Mouse (Mus musculus) myocyte (in vitro differentiated cells): ENCODE measurements around the gene Eme2. TPM values are rescaled to one million over a fixed set of nuclear protein-coding genes. Genes with fewer than 3 reads are reported as not detected.

Experiments used
- H3K27me3 ChIP-seq: one replicate; pipeline ENCODE4 v1.6.1; 2011; ENCODE audit not compliant: control insufficient read depth, insufficient read depth, insufficient read length
- H3K36me3 ChIP-seq: one replicate; pipeline ENCODE4 v1.6.1; 2011; ENCODE audit not compliant: control insufficient read depth, insufficient read depth
- H3K4me2 ChIP-seq: one replicate; pipeline ENCODE4 v1.6.1; 2011; ENCODE audit warnings: low read depth, control low read depth
- H3K4me3 ChIP-seq: one replicate; pipeline ENCODE4 v1.5.1; 2011; ENCODE audit warnings: mild to moderate bottlenecking, control low read depth, moderate library complexity
- H3K79me2 ChIP-seq: one replicate; pipeline ENCODE4 v1.6.1; 2011; ENCODE audit not compliant: control insufficient read depth, insufficient read depth
- H3ac ChIP-seq: one replicate; pipeline ENCODE4 v1.6.1; 2011; ENCODE audit not compliant: control insufficient read depth, insufficient read length
- CEBPB ChIP-seq: IDR thresholded peaks from 2 replicates; pipeline ENCODE4 v1.6.1; 2011; ENCODE audit warnings: mild to moderate bottlenecking, moderate library complexity; ENCODE audit not compliant: poor library complexity, insufficient read depth, severe bottlenecking
- E2F4 ChIP-seq: IDR thresholded peaks from one replicate; pipeline ENCODE4 v1.6.1; 2011; ENCODE audit warnings: mild to moderate bottlenecking, control low read depth, moderate library complexity; ENCODE audit not compliant: insufficient read depth
- MAX ChIP-seq: IDR thresholded peaks from one replicate; pipeline ENCODE4 v1.6.1; 2011; ENCODE audit warnings: low read depth, mild to moderate bottlenecking, control low read depth
- MYOD1 ChIP-seq, 3 experiments: IDR thresholded peaks; one replicate each; pipeline ENCODE4 v1.6.1; 2011; ENCODE audit warnings: control low read depth in 2 of 3, low read depth in 2 of 3, mild to moderate bottlenecking in 2 of 3, moderate library complexity in 1 of 3; ENCODE audit not compliant: insufficient read length in 2 of 3, control insufficient read depth in 1 of 3
- MYOG ChIP-seq, 3 experiments: IDR thresholded peaks; one replicate each; pipeline ENCODE4 v1.6.1; 2011; ENCODE audit warnings: control low read depth in 2 of 3, low read depth in 2 of 3, mild to moderate bottlenecking in 2 of 3; ENCODE audit not compliant: insufficient read length in 2 of 3, control insufficient read depth in 1 of 3, insufficient read depth in 1 of 3
- POLR2A ChIP-seq: IDR thresholded peaks from one replicate; pipeline ENCODE4 v1.6.1; 2011; ENCODE audit warnings: low read depth, mild to moderate bottlenecking, control low read depth, moderate library complexity; ENCODE audit not compliant: insufficient read length
- POLR2AphosphoS2 ChIP-seq: IDR thresholded peaks from one replicate; pipeline ENCODE4 v1.6.1; 2011; ENCODE audit warnings: low read depth, control low read depth; ENCODE audit not compliant: insufficient read length
- REST ChIP-seq: IDR thresholded peaks from one replicate; pipeline ENCODE4 v1.6.1; 2011; ENCODE audit warnings: mild to moderate bottlenecking, control low read depth, moderate library complexity; ENCODE audit not compliant: insufficient read depth, insufficient read length
- SRF ChIP-seq: IDR thresholded peaks from one replicate; pipeline ENCODE4 v1.6.1; 2011; ENCODE audit warnings: low read depth; ENCODE audit not compliant: control insufficient read depth, insufficient read length
- TCF12 ChIP-seq: IDR thresholded peaks from one replicate; pipeline ENCODE4 v1.6.1; 2011; ENCODE audit warnings: mild to moderate bottlenecking, control low read depth; ENCODE audit not compliant: poor library complexity, insufficient read depth, severe bottlenecking
- TCF3 ChIP-seq: IDR thresholded peaks from one replicate; pipeline ENCODE4 v1.6.1; 2011; ENCODE audit warnings: low read depth, control low read depth; ENCODE audit not compliant: insufficient read length
- USF1 ChIP-seq: IDR thresholded peaks from one replicate; pipeline ENCODE4 v1.6.1; 2011; ENCODE audit warnings: low read depth, mild to moderate bottlenecking, control low read depth, moderate library complexity
- polyA plus RNA-seq: library from polyadenylated mRNA; unstranded; fragments of >200 nt; fragmentation: generic; extraction: Trizol; gene quantifications from one replicate; pipeline ENCODE4 v1.2.1, GENCODE M21; 2012; ENCODE audit warnings: missing spikeins

The Eme2 gene
- polyA plus RNA-seq, 1 experiment = 12.5 TPM

DNA sequence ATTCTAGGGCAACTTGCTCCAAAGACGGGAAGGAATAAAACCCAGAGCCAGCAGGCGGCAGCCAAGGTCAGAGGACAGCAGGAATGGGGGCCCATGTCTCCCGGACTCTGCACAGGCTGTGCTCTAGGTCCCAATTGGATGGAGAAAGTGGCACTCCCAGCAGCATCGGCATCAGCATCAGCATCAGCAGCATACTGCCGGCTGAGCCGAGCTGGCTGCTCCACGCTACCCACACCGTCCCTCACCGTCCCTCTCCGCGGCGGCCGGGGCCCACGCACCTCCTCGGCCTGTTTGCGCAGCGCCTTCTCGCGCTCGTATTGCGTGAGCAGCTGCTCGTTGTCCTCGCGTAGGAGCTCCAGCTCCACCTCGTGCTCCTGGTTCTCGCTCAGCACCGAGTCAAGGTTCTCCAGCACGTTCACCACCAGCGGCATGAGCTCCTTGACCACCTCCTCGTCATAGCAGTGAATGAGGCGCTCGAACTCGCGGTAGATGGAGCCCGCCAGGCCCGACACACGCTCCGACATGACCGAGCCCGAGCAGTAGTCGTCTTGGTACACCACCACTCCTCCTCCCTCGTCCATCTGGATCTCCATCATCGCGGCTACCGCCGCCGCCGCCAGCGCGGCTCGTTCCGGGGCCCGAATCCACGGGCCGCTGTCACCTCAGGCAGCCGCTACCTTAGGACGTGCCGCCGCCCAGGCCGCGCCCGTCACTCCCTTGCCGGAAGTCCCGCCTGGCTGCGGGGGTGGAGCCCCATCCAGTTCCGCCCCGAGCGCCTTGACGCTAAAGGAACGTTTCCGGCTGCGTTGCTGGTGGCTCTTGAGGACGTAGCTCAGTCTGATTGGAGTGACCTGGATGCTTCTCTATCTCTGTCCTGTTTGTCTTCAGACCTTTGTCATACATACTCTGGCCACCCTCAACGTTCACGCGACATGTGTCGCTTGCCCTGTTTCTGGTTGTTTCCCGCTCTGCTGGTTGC is 41.7 kb upstream of the Eme2 start, which contains the start of gene Mapk8ip3:
Gene Mapk8ip3, minus strand, starts transcription at position 719 of the 979 bp plus-strand sequence.
- peak within 1 kb of the TSS; percentile 89 for H3K4me3 ChIP-seq
- H3K4me2 ChIP-seq = peak within 1 kb of the TSS; percentile 93
- H3K27me3 ChIP-seq = no peaks in the 10 kb centered on the region
- peak; percentile 82 for TF ChIP-seq POLR2A
- TF ChIP-seq MYOG (IDR thresholded peaks at IDR 0.05; ENCODE audit: control insufficient read depth in 1 of 3, insufficient read depth in 1 of 3, insufficient read length in 2 of 3, low read depth in 2 of 3) = peak in 1 of 3 experiments; percentile 17
- TF ChIP-seq MYOD1 (IDR thresholded peaks at IDR 0.05; ENCODE audit: control insufficient read depth in 1 of 3, insufficient read length in 2 of 3, low read depth in 2 of 3) = no peak
- no peak for TF ChIP-seq TCF12
- TF ChIP-seq USF1 = no peak
- peak; percentile 91 for TF ChIP-seq SRF
- peak; percentile 93 for TF ChIP-seq POLR2AphosphoS2
- no peak for TF ChIP-seq TCF3
- TF ChIP-seq REST = no peak
- no peak for TF ChIP-seq E2F4
- TF ChIP-seq MAX = no peak
- TF ChIP-seq CEBPB = no peak
- H3ac ChIP-seq = peak within 1 kb of the TSS; percentile 52
- H3K79me2 ChIP-seq = peaks cover 52% of the 10 kb centered on the region
- no peaks in the 10 kb centered on the region for H3K36me3 ChIP-seq

DNA sequence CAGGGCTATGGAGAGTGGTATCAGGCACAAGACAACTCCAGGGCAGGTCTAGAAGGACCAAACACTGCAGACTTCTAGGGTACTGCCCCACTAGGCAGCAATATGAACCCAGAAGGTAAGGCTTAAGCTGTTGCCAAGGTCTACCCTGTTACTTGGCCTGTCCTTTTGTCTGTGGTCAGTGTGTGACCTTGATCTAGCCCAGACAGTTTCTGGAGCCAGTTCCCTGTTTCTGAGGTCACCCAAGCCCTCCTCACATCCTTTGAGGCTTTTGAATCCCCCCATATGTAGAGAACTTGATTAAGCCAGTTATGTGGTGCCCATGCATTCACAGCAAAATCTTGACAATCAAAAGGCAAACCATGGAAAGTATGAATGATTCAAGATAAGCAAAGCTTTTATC is 40.8 kb upstream of the Eme2 start:
- H3K27me3 ChIP-seq = no peaks in the 10 kb centered on the region
- TF ChIP-seq MYOG (IDR thresholded peaks at IDR 0.05; ENCODE audit: control insufficient read depth in 1 of 3, insufficient read depth in 1 of 3, insufficient read length in 2 of 3, low read depth in 2 of 3) = no peak
- TF ChIP-seq SRF = no peak
- peak overlapping the region; percentile 52 for H3ac ChIP-seq
- H3K4me3 ChIP-seq = peak overlapping the region; percentile 89
- H3K36me3 ChIP-seq = no peaks in the 10 kb centered on the region
- H3K4me2 ChIP-seq = peak overlapping the region; percentile 93
- H3K79me2 ChIP-seq = peaks cover 59% of the 10 kb centered on the region

DNA sequence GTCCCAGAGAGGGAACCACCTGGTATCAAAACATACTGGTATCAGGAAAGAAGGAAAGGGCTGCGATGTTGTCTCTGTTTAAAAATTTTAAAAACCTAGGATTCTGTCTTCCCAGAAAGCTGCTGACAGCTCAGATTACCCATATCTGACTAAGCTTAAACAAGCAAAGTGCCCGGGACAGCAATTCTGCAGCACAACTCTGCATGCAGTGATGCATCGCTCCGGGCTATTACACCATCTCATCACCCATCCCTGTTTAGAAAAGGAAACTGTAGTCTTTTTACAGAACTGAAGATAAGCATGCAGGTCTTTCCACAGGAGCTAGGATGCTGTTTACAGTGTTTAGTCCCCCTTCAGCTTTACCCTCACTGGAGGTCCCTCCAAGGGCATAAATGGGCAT is 40.0 kb upstream of the Eme2 start:
- Histone ChIP-seq H3K4me2 (peak overlapping the region; percentile 93), H3K79me2 (peaks cover 64% of the 10 kb centered on the region), H3ac (no peak overlapping the region), H3K27me3 (no peaks in the 10 kb centered on the region), H3K4me3 (peak overlapping the region; percentile 89), H3K36me3 (no peaks in the 10 kb centered on the region)
- no peak for TF ChIP-seq TCF3
- TF ChIP-seq MAX = no peak
- no peak for TF ChIP-seq MYOD1 (IDR thresholded peaks at IDR 0.05; ENCODE audit: control insufficient read depth in 1 of 3, insufficient read length in 2 of 3, low read depth in 2 of 3)
- TF ChIP-seq REST = no peak
- no peak for TF ChIP-seq CEBPB
- no peak for TF ChIP-seq USF1
- no peak for TF ChIP-seq E2F4
- TF ChIP-seq MYOG (IDR thresholded peaks at IDR 0.05; ENCODE audit: control insufficient read depth in 1 of 3, insufficient read depth in 1 of 3, insufficient read length in 2 of 3, low read depth in 2 of 3) = no peak
- TF ChIP-seq POLR2AphosphoS2 = no peak
- TF ChIP-seq TCF12 = no peak
- no peak for TF ChIP-seq POLR2A
- TF ChIP-seq SRF = no peak

DNA sequence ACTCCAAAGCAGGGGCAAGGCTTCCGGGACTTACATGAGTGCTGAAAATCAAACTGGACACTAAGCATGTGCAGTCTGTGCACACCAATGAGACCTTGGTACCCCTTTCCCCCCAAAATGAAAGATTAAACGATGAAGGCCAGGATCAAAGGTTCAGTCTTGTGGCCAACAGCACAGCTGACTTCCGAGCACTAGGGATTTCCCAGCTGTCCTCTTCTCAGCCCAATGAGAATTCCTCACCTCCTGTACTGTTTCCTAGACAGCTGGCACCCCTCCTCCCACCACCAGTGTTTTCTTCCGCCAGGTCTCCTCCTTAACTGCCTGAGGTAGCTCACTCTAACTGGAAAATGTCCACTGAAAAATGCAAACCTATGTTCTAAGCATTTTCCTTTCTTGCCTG is 38.3 kb upstream of the Eme2 start:
- Histone ChIP-seq H3K79me2 (peaks cover 76% of the 10 kb centered on the region), H3ac (no peak overlapping the region)

DNA sequence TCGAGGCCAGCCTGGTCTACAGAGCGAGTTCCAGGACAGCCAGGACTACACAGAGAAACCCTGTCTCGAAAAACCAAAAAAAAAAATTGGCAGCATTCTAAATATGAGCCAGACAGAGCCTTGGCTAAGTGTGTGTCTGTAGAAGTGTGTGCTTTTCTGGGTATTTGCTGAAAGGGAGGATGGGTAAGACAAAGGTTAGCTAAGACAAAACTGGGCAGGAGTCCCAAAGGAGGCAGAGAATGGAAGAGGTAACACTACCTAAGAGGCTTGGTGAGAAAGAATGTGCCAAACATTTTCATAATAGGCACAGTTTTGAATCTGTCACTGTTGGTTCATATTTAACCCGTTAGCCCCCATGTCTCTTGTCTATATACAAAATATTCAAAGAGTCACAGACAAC is 37.5 kb upstream of the Eme2 start:
- TF ChIP-seq TCF12 = no peak
- no peak for TF ChIP-seq MYOG (IDR thresholded peaks at IDR 0.05; ENCODE audit: control insufficient read depth in 1 of 3, insufficient read depth in 1 of 3, insufficient read length in 2 of 3, low read depth in 2 of 3)
- no peak for TF ChIP-seq REST
- no peak for TF ChIP-seq MYOD1 (IDR thresholded peaks at IDR 0.05; ENCODE audit: control insufficient read depth in 1 of 3, insufficient read length in 2 of 3, low read depth in 2 of 3)
- TF ChIP-seq CEBPB = no peak
- no peak for TF ChIP-seq USF1
- no peak for TF ChIP-seq MAX
- TF ChIP-seq SRF = no peak
- TF ChIP-seq TCF3 = no peak
- no peak for TF ChIP-seq POLR2AphosphoS2
- Histone ChIP-seq H3K4me2 (no peak overlapping the region), H3K4me3 (no peak overlapping the region), H3ac (no peak overlapping the region), H3K36me3 (peaks cover 4% of the 10 kb centered on the region), H3K27me3 (no peaks in the 10 kb centered on the region), H3K79me2 (peaks cover 83% of the 10 kb centered on the region)

More for the DNA sequence above, 38.3 kb upstream of the Eme2 start:
- peak overlapping the region; percentile 93 for H3K4me2 ChIP-seq
- H3K27me3 ChIP-seq = no peaks in the 10 kb centered on the region
- no peaks in the 10 kb centered on the region for H3K36me3 ChIP-seq
- H3K4me3 ChIP-seq = no peak overlapping the region
- peak in 2 of 3 experiments; percentile 44 to 53 for TF ChIP-seq MYOD1 (IDR thresholded peaks at IDR 0.05; ENCODE audit: control insufficient read depth in 1 of 3, insufficient read length in 2 of 3, low read depth in 2 of 3)
- peak in 2 of 3 experiments; percentile 39 to 75 for TF ChIP-seq MYOG (IDR thresholded peaks at IDR 0.05; ENCODE audit: control insufficient read depth in 1 of 3, insufficient read depth in 1 of 3, insufficient read length in 2 of 3, low read depth in 2 of 3)
- no peak for TF ChIP-seq REST
